Mouse (Mus musculus) adrenal gland, adult 8-10 months (tissue): ENCODE data around the gene Catspere2. TPM values are rescaled to one million over a fixed set of nuclear protein-coding genes. Genes with fewer than 3 reads are reported as not detected.

ENCODE experiments used
- DNase-seq: peaks from one replicate; pipeline ENCODE4 v3.0.0; 2022
- total RNA-seq, 4 experiments: library from RNA; stranded (reverse); gene quantifications; 2 replicates each; pipeline ENCODE4 v1.2.4; 2022

The Catspere2 gene
- total RNA-seq, 4 experiments from 2014 or later, result 2.7 to 5.4 (median 3.2) TPM

- no peak for DNase-seq
These were observed 236.2 kb downstream of the Catspere2 start for GRCm38 (mm10) chr1:178219166-178220077.

Other genes with a start within 250 kb of the Catspere2 start
- gene Adss, start 186.9 kb upstream of the Catspere2 start, total RNA-seq, result 10 to 100 TPM; 65.3 to 78.2 (median 73.4) TPM
- 10 to 100 TPM; 18.1 to 27.6 (median 23.2) TPM for gene Desi2, start 204.0 kb downstream of the Catspere2 start, total RNA-seq